Mouse (Mus musculus) heart, adult 18-20 months (tissue): ENCODE data around the gene Fbxl21. TPM values are rescaled to one million over a fixed set of nuclear protein-coding genes. Genes with fewer than 3 reads are reported as not detected.

Experiments
- DNase-seq, 2 experiments: peaks; one replicate each; pipeline ENCODE4 v3.0.0; 2021 to 2022; ENCODE audit warnings: mixed read lengths in 1 of 2
- long read RNA-seq, 2 experiments: library from polyadenylated mRNA; stranded (forward); transcript quantifications; one replicate each; pipeline ENCODE4 v2.0.0; 2021
- total RNA-seq, 2 experiments: library from RNA; stranded (reverse); gene quantifications; 2 replicates each; pipeline ENCODE4 v1.2.3; 2021

Gene Fbxl21
- under 1 TPM; 0.74 to 0.87 TPM for total RNA-seq
- long read RNA-seq, experiment 1, partial matches to known transcripts: 0 of 1 reads
- long read RNA-seq, experiment 1, other reads (novel, unspliced or antisense): 0 of 1 reads
- long read RNA-seq, experiment 2: 0 reads

- DNase-seq: peak; percentile 93 to 94
These were observed at the start of gene Fbxl21 for GRCm38 (mm10) chr13:56522081-56522820. Gene Fbxl21 (plus strand): TSS chr13:56522472.

DNA sequence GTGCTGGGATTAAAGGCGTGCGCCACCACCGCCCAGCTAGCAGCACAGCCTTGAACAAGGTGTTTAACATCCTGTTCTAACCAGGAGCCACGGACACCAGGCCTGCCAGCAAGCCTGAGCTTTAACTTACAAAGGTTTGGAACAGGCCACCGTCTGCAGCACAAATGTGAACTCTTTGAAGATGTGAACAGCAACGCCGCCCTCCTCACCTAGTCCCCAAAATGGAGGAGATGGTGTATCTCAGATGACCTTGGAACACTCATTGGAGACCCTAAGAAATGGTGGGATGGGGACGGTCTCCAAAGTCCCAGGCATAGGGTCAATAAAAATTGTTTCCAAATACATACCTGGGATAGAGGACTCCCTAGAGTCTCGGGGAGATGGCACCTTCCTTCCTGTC lies 49.6 kb upstream of the Fbxl21 start:
- DNase-seq: no peak

GRCm38 (mm10) chr13:56475363-56475762 lies 46.9 kb upstream of the Fbxl21 start:
- DNase-seq: peak; percentile 46 to 62

GRCm38 (mm10) chr13:56476790-56477189 lies 45.5 kb upstream of the Fbxl21 start:
- DNase-seq: no peak

- DNase-seq: peak in 1 of 2 experiments; percentile 18
These were observed 45.0 kb upstream of the Fbxl21 start for GRCm38 (mm10) chr13:56477271-56477670.

DNA sequence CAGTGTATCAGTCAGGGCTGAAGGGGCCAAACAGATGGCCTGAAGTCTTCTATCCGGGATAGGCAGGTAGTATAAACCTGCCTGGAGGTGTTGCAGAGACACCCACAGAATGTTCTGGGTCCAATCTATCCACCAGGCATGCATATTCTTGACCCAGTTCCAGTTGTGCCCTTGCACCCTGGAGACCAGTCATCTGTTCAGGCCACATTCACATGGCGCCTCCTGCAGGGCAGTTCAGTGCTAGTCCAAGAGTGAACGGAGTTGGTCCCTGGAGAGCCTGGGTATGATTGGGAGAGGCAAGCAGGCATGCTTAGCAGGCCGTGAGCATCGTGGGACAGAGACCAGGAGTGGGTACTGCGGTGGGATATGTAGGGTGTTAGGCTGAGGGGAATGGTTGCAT lies 44.2 kb upstream of the Fbxl21 start:
- no peak for DNase-seq

- DNase-seq: no peak
These were observed 40.1 kb upstream of the Fbxl21 start, which contains the start of gene Il9 for GRCm38 (mm10) chr13:56482146-56482545. Gene Il9 (minus strand): TSS chr13:56482246.

DNA sequence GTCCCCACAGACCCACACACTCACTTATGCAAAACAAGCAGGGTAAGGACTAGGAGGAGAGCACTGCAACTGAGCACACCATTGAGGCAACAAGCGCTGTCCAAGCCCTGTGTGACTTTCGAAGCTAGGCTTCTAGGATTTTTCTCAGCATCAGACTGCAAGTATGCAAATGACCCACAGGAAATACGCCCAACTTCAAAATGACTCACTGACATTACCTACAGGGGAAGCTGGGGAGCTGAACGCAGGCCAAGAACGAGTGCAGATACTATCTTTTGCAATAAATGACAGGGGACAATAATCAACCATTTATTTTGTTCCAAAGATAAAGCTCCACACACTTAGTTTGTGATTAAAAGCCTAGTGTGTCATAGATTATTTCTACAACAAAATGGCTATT lies 34.3 kb upstream of the Fbxl21 start:
- DNase-seq: no peak

GRCm38 (mm10) chr13:56494440-56494839 lies 27.8 kb upstream of the Fbxl21 start:
- no peak for DNase-seq

- DNase-seq: peak in 1 of 2 experiments; percentile 22
These were observed 22.1 kb upstream of the Fbxl21 start for GRCm38 (mm10) chr13:56500132-56500531.

GRCm38 (mm10) chr13:56500636-56501035 lies 21.6 kb upstream of the Fbxl21 start:
- no peak for DNase-seq

- peak in 1 of 2 experiments; percentile 11 for DNase-seq
These were observed 20.3 kb upstream of the Fbxl21 start for GRCm38 (mm10) chr13:56501866-56502420.

DNA sequence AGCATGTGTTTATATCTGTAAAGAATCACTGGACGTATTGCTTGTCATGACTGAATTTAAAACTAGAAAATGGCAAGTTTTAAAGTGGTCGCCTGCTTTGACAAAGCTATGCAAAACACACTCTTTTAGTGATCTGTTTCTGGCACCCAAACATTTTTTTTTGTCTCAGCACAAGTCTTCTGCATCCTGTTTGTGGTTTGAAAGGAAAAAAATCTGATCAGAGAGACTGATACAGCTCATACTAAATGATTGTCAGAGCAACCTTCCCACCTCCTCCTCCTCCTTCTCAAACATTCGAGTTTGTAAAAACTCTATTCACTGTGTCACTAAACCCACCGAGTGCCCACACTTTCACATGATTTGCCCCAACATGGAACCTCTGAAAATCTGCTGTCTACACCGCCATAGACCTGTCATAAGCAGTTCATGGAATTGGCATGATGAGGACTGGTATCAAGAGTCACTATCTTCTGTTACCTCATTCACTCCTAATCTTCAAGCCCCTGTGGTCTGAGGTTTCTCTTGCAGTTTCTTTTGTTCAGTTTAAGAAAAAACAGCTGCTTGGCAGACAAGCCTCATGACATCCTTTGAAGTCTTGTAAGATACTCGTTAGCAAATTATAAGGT lies 15.3 kb upstream of the Fbxl21 start:
- DNase-seq: no peak

GRCm38 (mm10) chr13:56509796-56510195 lies 12.5 kb upstream of the Fbxl21 start:
- no peak for DNase-seq

DNA sequence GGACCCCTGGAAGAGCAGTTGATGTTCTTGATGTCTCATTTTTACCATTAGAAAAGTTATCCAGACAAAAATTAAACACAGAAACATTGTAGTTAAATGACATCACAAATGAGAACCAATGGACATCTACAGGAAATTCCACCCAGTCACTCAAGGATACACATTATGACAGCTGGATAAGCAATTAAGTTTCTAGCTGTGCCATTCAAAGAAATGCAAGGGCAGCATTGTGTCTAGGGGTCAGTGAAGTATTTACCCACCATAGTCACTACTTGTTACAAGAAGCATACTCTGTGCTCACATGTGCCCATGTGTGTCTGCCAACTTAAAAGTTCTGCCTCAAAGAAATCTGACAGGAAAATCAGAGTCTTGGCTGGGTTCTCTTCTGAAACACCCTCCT lies 8.7 kb upstream of the Fbxl21 start:
- no peak for DNase-seq

GRCm38 (mm10) chr13:56516311-56516710 lies 6.0 kb upstream of the Fbxl21 start:
- no peak for DNase-seq

- DNase-seq: no peak
These were observed 5.5 kb upstream of the Fbxl21 start for GRCm38 (mm10) chr13:56516816-56517215.

- no peak for DNase-seq
These were observed 522 bp downstream of the Fbxl21 start for GRCm38 (mm10) chr13:56522821-56523167.

- no peak for DNase-seq
These were observed 4.6 kb downstream of the Fbxl21 start for GRCm38 (mm10) chr13:56526871-56527270.

DNA sequence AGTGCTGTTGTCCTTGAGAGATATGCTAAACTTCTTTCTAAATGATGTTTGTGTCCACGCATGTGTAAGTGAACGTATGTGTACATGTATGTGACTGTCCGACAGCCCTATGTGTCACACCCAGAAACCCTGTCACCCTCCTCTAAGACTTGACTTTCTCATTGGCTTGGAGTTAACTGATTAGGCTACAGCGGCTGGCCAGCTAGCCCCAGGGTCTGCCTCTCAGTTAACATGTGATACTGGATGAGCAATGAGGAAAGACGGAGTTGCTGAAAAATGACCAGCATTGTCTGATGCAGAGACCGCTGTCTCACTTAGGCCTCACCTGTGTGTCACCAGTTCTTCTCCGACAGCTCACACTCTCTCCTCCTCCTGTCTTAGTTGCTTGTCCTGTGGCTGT lies 5.6 kb downstream of the Fbxl21 start:
- DNase-seq: no peak

DNA sequence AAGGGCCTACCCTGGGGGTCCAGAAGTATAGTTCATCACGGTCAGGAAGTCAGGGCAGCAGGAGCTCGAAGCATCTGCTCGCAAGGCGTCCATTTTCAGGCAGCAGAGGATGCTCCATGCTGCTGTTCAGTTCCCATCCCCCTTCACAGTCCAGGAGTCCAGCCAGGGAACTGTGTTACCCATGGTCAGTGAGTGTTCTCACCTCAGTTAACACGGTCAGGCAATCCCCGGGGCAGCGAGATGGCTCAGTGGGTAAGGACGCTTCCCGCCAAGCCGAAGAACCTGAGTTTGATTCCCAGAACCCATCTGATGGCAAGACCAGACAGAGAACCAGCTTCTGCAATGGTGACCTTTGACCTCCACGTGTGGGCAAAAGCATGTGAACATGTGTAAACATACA lies 6.0 kb downstream of the Fbxl21 start:
- DNase-seq: no peak

GRCm38 (mm10) chr13:56529031-56529430 lies 6.8 kb downstream of the Fbxl21 start:
- DNase-seq: no peak

- no peak for DNase-seq
These were observed 7.4 kb downstream of the Fbxl21 start for GRCm38 (mm10) chr13:56529685-56530084.
